Mouse (Mus musculus) kidney, adult 18-20 months (tissue): ENCODE data around the gene Ficd.

Experiments
- DNase-seq: peaks from one replicate; pipeline ENCODE4 v3.0.0; 2021

Gene Ficd

DNA sequence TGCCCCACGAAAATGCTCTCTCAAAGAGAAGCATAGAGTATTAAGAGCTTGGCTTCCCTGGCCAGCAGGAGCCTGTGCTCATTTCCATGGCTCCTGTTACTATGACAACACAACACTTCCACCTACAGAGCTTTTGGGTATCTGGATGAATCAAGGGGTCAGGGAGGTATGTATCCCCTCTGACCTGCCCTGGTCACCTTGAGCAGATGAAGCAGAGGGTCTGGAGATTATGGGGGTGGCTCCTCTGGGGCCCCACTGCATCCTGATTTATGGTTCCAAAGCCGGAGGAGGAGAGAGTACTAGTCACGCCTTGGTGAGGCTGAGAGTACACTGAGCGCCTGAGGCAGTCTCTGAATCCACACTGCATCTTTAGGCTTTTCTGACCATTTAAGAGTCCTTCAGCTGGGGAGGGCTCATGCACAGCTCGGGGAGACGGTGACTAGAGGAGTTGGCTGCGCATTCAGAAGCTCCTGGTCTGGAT is 4.9 kb upstream of the Ficd start:
- no peak for DNase-seq

DNA sequence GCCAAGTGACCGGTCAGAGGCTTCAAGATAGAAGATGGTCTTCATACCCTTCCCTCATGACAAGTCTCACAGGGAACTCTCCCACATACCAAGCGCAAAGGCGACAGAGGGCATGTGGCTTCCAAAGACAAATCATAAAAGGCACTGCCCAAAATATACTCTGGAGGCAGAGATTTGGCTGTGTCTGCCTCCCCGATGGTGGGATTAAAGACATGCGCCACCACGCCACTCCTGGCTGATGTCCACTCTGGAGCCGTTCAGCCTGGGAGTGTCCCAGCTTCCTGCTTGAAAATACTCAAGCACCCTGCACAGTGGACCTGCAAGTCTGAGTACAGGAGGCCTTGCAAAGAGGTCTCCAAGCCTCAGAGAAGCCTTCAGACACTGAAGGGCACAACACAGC is 4.4 kb upstream of the Ficd start:
- DNase-seq, result no peak

DNA sequence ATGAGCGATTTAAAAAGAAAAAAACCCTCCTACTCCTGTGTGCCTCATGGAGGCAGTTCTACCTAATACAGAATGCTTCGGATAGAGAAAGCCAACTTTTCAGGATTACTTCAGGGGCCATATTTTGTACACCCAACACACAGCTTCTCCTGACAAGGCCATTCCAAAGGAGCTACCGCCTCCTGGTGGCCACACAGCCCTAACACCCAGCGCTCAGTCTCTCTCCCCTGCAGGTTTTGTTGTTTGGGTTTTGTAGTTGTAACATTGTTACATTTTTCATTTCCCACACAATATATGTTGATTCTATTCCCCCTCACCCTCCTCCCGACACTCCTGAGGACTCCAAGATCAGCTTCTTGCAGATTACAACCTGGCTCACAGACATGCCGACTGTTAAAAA is 3.4 kb upstream of the Ficd start:
- DNase-seq, result peak; percentile 31

DNA sequence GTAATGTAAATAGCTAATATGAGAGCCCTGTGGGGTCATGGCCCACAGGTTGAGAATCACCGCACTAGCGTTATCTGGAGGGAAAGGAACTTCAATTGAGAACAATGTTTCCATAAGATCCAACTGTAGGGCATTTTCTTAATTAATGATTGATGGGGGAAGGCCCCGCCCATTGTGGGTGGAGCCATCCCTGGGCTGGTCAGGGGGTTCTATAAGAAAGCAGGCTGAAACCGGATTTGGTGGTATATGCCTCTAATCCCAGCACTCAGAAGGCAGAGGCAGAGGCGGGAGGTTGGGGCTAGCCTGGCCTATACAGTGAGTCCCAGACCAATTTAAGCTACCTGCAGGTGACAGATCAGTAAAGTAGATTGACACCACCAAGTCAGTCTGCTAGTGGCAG is 1.2 kb upstream of the Ficd start:
- no peak for DNase-seq

DNA sequence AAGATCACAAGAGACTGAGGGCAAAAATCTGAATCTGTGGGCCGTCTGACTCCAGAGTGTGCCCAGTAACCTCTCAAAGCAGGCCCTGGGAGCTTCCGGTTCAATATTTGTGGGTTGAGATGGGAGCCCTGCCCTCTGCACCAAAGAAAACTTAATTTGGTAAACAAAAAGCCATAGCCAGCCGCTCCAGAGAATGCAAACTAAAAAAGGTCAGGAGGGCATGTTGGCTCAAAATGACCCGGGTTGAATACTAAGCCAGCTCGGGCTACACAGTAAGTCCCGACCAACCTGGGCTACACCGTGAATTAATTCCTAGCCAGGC is 619 bp upstream of the Ficd start:
- no peak for DNase-seq

DNA sequence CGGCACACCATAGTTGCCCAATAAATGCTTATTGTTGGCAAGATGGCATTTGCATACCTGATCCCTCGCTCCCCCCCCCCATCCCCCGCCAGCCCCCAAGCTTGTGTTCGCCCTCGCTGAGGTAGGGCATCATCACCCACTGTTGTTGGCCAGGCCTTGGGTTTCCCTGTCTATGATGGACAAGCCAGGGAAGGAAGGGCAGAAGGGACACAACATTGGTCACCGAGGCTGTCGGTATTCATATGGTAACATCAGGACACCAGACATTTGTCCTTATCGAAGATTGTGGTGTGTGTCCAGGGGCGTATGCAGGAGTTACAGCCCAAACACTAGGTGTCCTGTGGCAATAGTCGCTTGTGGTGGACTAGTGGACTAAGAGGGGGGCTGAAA is 505 bp downstream of the Ficd start:
- no peak for DNase-seq

DNA sequence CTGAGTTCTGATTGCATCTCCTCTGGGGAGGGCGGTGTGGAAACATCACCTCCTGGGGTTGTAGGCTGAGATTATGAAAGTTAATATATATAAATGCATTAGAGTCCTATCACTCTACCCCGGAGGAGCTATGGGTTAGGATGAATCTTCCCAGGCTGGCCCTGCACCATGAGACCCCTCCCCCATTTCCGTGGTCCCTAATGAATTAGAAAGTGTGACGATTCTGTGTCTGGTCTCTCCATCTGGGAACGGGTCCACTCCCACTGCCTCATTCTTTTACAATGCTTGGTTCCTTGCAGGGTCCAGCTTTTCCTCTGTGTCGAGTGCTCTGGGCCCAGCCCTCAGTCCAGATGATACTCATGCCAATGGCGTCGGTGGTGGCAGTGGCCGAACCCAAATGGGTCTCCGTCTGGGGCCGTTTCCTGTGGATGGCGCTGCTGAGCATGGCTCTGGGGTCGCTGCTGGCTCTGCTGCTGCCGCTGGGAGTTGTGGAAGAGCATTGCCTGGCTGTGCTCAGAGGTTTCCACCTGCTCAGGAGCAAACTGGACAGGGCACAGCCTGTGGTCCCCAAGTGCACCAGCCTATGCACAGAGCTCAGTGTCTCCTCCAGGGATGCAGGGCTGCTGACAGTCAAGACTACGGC is 1.0 kb downstream of the Ficd start:
- no peak for DNase-seq

DNA sequence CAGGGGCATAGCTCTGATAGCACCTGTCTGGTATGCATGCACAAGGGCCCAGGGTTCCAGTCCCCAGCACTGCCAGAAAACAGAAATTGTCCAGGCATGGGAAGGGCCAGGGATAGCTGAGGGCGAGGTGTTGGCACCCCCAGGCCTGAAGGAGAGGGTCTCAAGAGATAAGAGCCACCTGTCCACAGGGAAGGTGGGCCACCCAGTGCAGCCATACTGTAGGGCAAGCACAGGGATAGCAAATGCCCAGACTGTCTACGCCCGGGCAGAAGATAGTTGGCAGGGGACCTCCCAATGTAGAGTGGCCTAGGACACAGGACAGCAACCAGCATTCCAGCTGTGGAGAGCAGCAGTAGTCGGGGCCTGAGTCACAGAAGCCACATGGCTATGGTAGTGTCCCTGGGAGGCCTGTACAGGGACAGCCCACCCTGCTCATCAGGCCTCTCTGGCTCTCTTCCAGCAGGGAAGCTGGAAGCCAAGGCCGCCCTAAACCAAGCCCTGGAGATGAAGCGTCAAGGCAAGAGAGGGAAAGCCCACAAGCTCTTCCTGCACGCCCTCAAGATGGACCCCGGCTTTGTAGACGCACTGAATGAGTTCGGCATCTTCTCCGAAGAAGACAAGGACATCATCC is 2.1 kb downstream of the Ficd start:
- no peak for DNase-seq

DNA sequence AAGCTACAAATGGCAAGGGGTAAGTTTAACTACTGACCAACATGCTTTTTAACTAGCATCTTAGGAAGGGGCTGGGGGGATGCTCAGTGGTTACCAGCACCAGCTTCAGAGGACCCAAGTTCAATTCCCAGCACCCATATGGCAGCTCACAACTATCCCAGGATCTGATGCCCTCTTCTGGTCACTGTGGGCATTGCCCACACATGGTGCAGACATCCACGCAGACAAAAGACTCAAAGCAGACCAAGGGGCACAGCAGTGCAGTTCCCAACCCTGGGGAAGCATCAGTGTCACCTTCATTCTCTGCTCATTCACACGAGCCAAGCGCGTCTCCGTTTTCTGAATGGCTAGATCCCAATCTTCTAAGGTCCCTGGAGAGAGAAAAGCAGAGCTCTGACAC is 12.0 kb downstream of the Ficd start:
- no peak for DNase-seq

DNA sequence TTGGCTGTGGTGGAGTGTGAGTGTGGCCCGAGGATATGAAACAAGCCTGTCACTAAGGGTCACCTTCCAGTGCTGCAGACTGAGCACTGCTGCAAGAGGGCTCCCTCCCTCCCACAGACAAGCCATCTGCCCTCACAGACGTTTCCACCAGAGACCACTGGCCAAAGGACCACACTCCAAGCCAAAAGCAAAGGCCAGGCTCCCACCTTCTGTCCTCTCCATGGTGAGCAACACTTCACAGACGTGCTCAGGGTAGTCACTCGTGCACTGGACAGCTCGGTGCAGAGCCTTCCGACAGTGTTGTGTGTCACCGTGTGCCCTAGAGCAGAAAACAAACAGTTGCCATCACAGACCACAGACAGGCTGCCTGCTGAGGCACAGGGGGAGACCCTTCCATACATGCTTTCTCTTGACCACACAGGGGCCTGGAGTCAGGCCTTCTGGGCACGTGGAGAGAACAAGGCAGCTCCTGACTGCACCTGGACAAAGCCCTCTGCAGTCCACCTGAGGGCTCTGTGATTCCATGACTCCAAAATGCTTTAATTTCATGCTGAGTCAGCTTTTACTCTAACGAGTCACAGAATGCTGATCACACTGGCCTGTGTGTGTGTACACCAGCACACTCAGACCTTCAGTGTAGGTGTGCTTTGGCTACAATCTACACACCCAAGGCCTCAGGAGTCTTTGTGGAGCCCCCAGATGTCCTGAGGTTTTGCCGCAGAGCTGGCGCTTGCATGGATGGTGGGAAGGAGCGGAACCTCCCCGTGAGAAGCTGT is 13.1 kb downstream of the Ficd start:
- DNase-seq, result no peak

DNA sequence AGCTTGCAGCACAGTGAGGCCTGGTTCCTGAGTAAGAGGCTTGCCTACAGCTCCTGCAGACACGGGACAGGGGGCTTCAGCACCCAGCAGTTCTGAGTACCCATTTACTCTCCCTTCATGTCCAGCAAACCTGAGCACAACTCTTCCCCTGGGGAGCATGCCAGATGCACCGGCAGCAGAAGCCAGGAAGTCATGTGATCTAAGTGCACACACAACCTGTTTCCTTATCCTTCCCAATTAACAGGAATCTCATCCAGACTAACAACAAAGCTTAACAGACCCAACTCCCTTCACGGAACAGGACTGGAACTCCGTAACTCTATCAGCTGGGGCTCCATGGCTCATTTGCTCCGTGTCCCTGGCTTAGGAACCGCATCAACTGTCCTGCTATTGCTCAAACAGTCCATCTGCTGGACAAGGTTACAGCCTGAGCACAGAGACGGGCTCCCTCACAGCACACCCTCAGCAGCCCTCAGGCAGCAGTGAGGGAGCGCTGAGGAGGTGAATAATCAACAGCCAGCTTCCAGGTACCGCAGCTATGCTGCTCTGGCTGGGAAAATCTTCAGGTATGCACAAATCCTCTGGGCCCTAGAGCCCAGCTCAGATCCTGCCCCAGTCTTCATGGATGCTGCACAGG is 16.0 kb downstream of the Ficd start:
- no peak for DNase-seq

DNA sequence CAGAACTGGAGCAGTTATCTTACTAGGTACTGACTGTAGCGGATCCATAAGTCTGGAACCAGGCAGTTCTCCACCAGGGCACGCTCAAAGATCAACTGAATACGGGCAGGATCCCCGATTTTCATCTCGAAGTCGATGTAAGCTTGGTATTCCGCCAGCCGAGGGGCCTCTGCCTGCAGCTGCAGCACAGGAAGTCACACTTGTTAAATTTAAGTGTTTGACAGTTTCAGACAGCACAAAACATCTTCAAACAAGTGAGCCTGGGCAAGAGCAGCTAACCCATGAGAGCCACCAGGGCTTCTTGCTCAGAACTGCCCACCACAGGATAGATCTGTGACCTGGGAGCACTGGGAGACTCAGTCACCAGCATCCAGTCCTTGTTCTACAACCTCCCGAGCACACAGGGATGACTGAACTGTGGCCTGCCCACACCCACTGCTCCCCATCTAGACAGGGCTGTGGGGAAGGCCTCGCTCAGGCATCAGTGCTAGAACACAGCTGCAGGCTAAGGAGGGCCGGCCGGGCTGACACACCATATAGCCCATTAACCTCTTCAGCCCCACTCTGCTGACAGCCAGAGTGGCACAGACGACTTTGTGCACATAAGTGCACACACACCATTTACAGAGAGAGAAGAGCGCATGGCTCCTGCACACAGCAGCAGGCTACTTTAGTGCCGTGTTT is 19.9 kb downstream of the Ficd start:
- no peak for DNase-seq

DNA sequence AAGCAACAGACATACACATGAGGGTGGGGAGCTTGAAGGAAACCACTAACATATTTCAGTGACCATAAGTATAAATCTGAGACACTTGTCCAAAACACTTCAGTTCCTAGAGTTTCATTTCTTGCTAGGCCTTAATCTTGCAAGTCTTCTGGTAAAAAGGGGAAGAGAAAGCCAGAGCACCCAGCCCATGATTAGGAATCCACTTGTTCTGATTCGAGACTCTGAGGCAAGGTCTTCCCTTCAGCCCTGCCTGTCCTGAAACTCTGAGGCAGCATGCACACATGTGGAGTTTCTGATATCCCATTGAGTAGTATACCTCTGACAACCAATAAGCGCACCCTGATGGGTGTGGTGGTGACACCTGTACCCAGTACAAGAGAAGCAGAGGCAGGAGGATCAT is 26.0 kb downstream of the Ficd start:
- no peak for DNase-seq

DNA sequence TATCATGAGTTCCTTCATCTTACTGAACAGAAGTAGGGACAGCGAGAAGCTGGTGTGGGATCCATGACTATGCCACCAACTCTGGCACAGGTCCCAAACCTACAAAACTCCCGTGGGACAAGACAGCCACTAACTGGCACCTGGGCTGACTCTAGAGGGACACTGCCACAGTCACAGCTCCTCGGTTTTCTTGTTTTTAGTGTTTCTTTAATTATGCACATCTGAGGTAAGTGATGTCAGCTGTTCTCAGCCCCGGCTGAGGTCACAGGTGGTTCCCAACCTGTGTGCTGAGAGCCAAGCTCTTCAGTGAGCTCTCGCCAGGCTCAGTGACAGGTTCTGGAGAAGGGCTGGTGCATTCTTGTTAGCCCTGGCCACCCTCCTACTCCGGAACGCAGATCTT is 28.8 kb downstream of the Ficd start:
- no peak for DNase-seq

DNA sequence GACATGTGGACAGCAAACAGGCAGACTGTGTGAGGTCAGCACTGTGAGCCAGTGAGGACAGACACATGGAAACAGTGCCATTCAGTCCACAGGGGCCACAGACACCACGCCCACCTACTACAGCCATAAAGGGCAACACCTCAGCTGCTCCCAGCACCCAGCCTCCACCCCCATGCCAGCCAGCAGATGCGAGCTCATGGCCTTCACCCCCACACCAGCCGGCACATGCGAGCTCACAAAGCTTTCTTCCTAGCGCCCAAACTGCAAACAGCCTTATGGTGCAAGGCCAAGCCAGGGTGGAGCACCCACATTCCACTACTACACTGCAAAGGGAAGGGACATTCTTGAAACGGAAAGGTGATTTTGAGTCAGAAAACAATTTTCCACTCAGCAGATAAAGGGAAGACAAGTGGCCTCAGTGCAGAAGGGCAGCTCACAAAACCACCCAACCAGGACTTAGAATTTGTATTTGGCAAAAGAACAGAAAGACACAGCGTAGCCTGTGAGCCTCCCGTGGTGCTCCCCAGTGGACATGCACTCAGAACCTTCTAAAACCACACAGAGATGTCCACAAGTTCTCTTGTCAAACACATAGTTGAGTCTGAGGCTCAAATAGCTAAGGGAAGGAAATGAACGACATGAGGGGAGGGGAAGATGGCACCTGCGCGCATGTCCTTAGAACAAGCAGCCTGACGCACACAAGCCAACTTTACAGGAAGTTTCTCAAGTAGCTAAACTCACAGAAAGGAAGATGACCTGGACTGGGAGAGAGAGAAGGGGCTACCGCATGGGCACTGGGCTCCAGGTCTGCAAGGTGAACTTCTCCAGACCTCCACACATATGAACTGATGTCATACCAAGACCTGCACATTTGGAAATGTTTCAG is 30.3 kb downstream of the Ficd start:
- DNase-seq, result no peak

DNA sequence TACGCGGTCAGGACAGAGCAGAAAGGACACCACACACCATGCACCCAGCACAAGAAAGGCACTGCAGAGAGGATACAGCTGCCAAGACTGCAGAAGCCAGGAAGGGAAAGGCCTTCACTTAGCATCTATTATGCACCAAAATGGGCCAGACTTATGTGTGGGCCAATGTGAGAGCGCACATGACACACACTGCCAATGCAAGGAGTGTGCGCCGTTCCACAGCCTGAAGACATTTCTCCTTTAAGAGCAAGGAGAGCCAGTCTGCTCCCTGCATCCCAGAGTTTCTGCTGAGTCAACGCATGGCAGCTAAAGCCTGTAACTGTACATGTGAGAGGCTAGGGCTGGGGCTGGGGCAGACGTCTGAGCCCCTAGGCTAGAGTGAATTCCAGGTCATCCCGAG is 33.2 kb downstream of the Ficd start:
- no peak for DNase-seq

DNA sequence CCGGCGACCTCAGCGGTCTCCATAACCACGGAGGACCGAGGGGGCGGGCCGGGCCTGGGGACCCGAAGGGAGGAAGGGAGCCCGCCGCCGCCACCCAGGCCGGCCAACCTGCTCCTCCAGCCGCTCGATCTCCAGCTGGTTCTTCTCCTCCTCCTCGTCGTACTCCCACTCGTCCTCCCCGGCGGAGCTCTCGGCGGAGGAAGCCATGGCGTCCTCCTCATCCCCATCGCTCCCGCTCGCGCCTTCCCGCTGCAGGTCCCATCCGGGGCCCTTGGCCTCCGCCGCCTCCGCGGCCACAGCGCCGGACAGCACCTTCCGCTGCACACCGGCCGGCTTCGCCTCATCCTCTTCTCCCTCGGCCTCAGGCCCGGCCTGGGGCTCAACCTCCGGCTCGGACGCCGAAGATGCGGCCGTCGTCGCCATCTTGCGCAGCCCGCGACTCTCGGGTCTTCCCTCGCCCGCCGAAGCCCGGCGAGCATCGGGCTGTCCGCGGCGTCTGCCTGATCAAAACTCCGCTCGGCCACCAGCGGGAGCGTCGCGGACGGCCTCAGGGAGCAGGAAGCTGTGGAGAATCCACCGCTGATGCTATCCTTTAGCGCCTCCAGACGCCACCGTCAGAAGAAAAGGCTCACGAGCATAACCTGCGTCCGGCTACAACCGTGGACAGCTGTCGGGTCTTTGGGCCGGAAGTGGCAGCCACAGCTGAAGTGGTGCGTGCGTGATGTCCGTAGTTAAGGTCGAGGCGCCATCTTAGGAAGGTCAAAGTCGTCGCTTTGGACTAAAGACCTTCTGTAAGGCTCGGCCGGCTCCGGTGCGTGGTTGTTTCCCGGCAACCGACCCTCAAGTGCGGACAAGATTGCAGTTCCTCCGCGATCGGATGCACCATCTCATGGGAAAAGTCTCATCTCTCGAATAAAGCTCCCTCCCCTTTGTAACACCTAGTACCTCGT is 35.9 kb downstream of the Ficd start:
- DNase-seq, result peak; percentile 92

DNA sequence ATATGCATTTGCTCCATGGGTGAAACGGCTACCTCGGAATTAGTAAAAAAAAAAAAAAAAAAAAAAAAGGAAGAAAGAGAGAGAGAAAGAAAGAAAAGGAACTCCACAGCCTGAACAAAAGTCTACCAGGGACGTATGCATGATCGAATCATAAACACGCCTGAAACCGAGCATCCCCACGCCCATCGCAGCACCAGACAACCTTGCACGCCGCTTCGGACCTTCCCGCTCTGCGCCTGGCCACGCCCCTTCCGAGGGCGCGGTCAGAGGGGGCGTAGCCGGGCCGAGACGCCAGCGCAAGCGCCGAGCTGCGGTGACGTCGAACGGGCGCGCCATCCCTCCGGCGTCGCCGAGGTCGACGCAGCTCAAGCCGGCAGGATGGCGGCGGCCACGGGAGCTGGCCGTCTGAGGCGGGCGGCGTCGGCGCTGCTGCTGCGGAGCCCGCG is 36.9 kb downstream of the Ficd start, which contains the start of the genes Sart3 and Iscu:
Gene Sart3, minus strand, starts transcription at position 61 of the 446 bp plus-strand sequence.
Gene Iscu, plus strand, starts transcription at position 299 of the 446 bp plus-strand sequence.
- DNase-seq, result peak; percentile 95

DNA sequence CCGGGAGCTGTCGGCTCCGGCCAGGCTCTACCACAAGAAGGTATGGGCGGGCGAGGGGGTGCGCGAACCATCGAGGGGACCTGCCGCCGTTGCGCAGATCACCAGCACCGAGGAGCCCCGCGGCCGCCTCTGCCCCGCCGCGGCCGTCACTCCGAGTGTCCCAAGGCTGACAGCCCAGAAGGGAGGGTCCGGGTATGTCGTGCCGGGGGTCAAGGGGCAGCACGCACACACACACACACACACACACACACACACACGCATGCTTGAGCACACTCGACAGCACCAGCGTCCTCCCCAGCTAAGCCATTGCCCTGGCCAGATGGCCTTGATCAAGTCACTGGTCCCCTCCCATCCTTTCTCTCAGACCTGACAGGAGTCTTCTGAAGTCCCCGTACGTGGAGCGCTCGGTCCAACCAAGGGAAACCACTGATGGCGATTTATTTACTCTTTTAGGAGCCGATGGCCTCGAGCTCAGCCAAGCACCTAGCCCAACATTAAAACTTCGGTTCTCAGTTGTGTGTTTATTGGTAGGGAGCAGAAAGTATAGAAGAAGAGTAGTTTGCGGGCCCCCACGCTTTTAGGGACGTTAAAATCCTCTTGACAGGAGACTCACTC is 37.4 kb downstream of the Ficd start:
- DNase-seq, result no peak

DNA sequence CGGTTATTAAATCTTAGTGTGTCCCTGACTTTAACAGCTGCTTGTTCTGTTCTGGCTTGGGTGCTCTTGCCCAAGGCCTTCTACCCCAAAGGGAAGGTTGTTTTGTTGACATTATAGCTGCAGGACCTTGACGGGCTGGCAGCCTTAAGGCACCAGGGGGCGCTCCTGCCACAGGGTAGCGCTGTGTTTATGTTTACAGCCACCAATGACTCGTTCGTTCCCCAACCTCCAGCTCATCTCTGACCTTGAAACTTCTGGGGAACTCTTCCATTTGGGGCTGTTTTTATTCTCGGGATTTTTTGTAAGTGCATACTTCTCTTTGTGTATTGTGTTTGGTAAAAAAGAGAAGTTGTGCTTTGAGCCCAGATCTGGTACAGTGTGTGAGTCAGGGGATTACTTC is 38.1 kb downstream of the Ficd start:
- peak; percentile 92 for DNase-seq
